Mouse (Mus musculus) right cerebral cortex, postnatal 14 days (tissue): ENCODE measurements at regions not wholly inside any gene's neighbourhood (a gene's known extent, or its start where the extent isn't known, plus 50 kb on each side); places are given as distances from the start of the nearest gene placed in this dataset.

ENCODE experiments used
- DNase-seq: peaks from one replicate; pipeline ENCODE4 v3.0.0; 2022

DNA sequence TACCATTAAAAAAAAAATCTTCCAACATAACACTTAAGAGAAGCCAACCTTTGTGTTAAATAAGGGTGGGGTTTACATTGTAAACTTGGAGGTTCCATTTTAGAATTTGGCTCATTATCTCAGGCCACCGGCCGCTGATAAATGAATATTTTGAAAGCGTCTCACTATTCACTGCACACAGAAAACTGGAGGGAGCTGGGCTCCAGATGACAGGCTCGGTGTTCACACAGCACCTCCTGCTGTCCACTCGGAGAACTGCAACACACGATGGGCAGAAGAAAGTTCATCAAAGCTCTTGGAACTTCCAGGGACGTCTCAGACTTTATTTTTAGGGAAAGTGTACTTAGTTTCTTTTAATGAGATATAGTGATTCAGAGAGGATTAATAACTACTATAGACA, 78.6 kb upstream of the Dnajc24 start:
- DNase-seq = peak; percentile 67

DNA sequence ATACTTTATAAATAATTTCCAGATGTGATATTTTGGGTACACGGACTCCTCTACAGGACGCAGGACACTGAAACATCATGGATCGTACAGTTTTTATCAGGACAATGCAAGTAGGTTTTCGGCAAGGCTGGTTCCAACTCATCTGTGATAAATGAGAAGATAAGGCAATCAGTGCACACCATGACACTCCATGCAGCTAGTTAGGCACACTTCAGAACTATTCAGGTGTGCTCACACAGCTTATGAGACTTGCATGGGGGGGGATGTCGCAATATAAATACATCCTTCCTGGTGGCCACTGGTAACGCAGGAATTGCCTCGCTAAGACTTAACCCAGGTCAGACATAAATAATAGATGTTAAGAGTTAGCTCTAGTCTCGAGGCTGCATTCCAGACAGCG, 77.3 kb upstream of the Dnajc24 start:
- no peak for DNase-seq

DNA sequence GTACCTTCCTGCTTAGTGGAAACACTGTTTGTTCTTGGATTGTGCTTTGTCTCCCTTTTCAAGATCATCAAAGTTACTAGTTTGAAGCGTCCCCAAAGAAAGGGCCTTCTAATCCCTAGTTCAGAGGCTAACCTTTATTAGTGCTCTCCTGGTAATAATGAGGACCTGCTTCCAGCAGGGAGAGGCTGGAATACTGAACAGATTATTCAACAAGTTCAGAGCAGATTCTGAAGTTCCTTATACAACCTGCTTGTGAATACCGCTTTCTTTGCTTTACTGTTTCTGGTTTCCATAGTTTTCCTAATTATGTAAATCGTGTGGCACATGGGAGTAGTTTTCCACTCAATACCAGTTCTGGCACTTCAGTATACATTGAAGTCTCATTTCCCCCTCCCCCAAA, 75.2 kb upstream of the Dnajc24 start:
- no peak for DNase-seq

GRCm38 (mm10) chr2:106074441-106074840, 71.1 kb upstream of the Dnajc24 start:
- no peak for DNase-seq

DNA sequence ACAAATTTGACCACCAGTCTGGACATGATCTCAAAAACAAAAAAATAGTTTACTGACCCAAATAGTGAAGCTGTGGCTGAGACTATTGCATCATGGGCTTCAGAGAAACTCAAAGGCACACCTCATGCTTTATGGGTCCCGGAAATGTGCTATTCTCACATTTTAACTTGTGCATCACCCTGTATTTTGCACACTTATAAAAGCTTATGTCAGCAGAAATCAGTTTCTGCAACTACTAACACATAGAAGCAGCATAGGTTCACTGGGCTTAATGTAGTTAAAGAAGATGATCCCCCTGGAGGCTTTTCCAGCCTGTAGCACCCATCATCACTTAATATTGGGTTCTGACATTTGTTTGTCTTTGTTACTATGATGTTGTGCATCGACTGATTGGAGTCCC, 61.0 kb upstream of the Dnajc24 start:
- no peak for DNase-seq
